Mouse (Mus musculus) C2C12 (cell line): ENCODE measurements around the gene Arhgef3.

ENCODE experiments used
- CTCF ChIP-seq: IDR thresholded peaks from one replicate; pipeline ENCODE4 v1.5.1; 2011; ENCODE audit not compliant: control insufficient read depth, insufficient read depth, insufficient read length
- MAX ChIP-seq: IDR thresholded peaks from one replicate; pipeline ENCODE4 v1.6.1; 2011; ENCODE audit warnings: mild to moderate bottlenecking, control low read depth

- TF ChIP-seq CTCF, result no peak
- TF ChIP-seq MAX, result no peak
Observed at GRCm38 (mm10) chr14:27130676-27131075, 16.0 kb downstream of the Arhgef3 start.
